Mouse (Mus musculus) embryonic fibroblast, embryonic 13.5 days (primary cell): ENCODE data around the gene Paqr9.

Experiments used
- CTCF ChIP-seq: IDR thresholded peaks from 2 replicates; pipeline ENCODE4 v1.5.1; 2011; ENCODE audit warnings: mild to moderate bottlenecking, control low read depth, low read length, moderate library complexity, borderline replicate concordance; ENCODE audit not compliant: insufficient read depth
- POLR2A ChIP-seq: IDR thresholded peaks from 2 replicates; pipeline ENCODE4 v1.6.1; 2011; ENCODE audit warnings: low read depth, mild to moderate bottlenecking, control low read depth, low read length, moderate library complexity

- TF ChIP-seq CTCF = no peak
- no peak for TF ChIP-seq POLR2A
Observed at GRCm38 (mm10) chr9:95550856-95551774, 8.3 kb upstream of the Paqr9 start.
